Mouse (Mus musculus): ENCODE results near the gene Gm17387.

Gene Gm17387

GRCm38 (mm10) chr7:141028831-141029230 is at the start of gene Gm17387:
Gene Gm17387, plus strand, starts transcription at chr7:141029131.
- DNase-seq (ENCODE audit: low read depth in 2 of 2, low spot score in 2 of 2), result no peak

- DNase-seq (ENCODE audit: low read depth in 2 of 2, low spot score in 2 of 2), result no peak
Observed at GRCm38 (mm10) chr7:140981704-140982103, 47.2 kb upstream of the Gm17387 start.

GRCm38 (mm10) chr7:140982971-140983370 is 46.0 kb upstream of the Gm17387 start:
- DNase-seq (ENCODE audit: low read depth in 2 of 2, low spot score in 2 of 2), result no peak

GRCm38 (mm10) chr7:140987182-140988138 is 41.5 kb upstream of the Gm17387 start:
- DNase-seq (ENCODE audit: low read depth in 2 of 2, low spot score in 2 of 2), result no peak

GRCm38 (mm10) chr7:140989022-140989421 is 39.9 kb upstream of the Gm17387 start:
- no peak for DNase-seq (ENCODE audit: low read depth in 2 of 2, low spot score in 2 of 2)

GRCm38 (mm10) chr7:140990185-140990584 is 38.7 kb upstream of the Gm17387 start:
- DNase-seq (ENCODE audit: low read depth in 2 of 2, low spot score in 2 of 2), result no peak

GRCm38 (mm10) chr7:140990622-140991021 is 38.3 kb upstream of the Gm17387 start:
- DNase-seq (ENCODE audit: low read depth in 2 of 2, low spot score in 2 of 2), result no peak

DNA sequence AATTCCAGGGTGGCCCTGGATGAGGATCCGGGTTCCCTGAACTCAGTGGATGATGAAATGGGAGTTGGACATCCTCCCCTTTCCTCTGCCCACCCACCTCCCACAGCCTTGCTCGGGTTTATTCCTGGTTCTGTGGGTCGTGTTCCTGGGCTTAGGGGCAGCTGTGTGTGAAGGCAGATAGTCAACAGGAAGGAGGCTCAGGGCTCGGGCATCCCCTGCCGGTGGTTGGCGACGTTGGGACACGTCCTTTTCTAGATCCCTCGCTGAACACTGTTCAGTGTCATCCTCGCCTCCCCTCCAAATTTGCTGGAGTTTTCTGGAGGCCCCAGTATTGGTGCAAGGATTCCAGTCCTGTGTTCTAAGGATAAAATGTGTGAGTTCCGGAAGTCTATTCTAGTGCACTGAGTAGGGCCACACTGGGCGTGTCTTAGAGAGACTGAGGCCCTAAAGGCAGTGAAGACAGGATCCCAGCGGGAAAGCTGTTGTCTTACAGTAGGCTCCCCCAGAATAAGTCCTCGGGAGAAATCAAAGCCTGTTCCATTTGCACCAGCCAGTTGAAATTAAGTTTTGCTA is 37.7 kb upstream of the Gm17387 start:
- no peak for DNase-seq (ENCODE audit: low read depth in 2 of 2, low spot score in 2 of 2)

DNA sequence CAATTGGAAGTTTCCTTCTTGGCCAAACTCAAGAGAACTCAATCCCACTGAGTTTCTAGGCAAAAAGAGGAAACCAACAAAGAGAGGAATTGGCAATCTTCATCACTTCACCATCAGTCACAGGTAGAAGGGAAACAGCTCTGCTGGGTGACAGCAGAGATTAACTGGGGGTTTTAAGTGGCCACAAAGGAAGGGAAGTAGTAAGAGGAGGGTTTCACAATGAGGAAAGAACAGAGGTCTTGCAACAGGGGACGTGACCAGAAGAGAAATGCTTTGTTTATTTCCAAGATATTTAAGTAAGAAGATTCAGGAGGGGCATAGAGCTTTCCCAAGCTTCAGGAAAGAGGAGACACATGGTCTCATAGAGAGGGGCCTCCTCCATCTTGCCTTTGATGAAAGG is 31.1 kb upstream of the Gm17387 start:
- no peak for DNase-seq (ENCODE audit: low read depth in 2 of 2, low spot score in 2 of 2)

GRCm38 (mm10) chr7:140998853-140999700 is 29.9 kb upstream of the Gm17387 start:
- DNase-seq (ENCODE audit: low read depth in 2 of 2, low spot score in 2 of 2), result no peak

DNA sequence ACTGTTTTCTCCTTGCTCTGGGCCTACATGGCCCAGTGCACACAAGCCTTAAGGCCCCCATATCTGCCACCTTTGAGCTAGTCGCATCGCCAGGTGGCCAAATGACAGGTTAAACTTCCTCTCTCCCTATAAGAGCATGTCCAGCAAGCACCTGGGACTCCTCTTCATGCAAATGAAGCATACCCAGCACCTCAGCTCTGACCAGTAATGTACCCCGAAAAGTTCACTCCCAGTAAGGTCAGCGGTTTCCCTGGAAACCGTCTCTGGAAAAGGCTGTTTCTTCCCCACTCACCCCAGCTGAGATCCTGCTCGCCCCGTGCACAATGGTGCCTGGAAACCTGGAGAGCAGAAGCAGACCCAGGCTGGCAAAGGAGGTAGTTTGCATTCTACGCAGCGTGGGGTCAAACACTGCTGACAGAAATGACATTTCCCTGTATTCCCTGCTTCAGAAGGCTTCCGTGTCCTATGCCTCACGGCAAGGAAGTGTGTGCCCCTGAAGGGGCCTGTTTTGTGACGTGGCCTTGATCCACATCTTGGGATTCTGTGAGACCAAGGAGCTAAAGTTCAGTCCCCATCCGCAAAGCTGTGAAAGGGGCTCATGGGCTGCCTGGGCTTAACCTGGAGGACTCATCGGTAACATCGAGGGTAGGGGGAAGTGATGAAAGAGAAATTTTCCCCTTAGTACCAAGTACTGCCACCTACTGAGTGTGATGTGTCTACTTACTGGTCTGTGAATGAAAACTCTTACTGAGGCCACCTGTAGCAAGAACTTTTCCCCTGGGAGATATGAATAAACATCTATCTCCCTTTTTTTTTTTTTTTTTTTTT is 27.8 kb upstream of the Gm17387 start:
- DNase-seq (ENCODE audit: low read depth in 2 of 2, low spot score in 2 of 2), result no peak

DNA sequence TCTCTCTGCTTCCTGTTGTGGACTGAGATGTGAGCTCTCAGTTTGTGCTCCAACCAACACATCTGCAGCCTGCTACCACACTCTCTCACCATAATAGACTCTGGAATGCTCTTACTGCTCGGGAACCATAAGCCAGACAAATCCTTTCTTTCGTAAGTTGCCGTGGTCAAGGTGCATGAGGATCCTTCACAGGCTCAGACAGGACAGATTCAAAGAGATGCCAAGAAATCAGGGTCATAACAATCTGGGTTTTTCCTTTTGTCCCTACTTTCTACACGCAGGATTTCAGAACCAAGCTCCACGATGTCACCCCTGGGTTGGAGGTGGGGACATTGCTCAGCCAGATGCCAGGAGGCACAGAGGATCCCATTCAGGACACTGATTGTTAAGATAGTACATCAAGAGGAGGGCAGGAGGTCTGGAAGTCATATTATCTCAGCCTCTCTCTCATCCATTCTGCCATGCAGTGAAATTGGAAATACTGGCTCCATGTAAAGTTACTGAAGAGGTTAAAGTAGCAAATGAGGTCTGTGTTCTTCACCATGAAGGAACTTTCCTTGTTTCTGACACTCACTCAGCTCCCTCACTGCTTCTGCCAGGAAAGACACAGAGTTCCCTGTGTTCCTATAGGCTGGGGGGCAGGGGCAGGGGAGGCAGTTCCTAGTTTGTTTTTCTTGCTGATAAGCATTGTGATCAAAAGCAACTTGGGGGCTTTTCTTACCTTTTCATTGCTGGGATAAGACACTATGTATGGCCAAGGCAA is 25.5 kb upstream of the Gm17387 start:
- DNase-seq (ENCODE audit: low read depth in 2 of 2, low spot score in 2 of 2), result no peak

- no peak for DNase-seq (ENCODE audit: low read depth in 2 of 2, low spot score in 2 of 2)
Observed at GRCm38 (mm10) chr7:141006446-141006845, 22.5 kb upstream of the Gm17387 start.

DNA sequence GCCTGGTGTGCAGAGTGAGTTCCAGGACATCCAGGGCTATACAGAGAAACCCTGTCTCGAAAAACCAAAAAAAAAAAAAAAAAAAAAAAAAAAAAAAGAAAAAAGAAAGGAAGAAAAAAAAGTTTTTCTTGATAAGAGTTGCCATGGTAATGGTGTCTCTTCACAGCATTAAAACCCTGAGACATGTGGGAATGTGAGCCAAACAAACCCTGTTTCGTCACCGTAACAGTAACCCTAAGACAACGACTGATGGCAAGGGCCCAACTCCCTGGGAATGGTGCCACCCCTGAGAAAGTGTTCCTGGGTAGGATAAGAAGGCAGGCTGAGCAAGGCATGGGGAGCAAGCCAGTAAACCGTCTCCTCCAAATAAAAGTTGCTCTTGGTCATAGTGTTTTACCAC is 22.0 kb upstream of the Gm17387 start:
- DNase-seq (ENCODE audit: low read depth in 2 of 2, low spot score in 2 of 2), result no peak

DNA sequence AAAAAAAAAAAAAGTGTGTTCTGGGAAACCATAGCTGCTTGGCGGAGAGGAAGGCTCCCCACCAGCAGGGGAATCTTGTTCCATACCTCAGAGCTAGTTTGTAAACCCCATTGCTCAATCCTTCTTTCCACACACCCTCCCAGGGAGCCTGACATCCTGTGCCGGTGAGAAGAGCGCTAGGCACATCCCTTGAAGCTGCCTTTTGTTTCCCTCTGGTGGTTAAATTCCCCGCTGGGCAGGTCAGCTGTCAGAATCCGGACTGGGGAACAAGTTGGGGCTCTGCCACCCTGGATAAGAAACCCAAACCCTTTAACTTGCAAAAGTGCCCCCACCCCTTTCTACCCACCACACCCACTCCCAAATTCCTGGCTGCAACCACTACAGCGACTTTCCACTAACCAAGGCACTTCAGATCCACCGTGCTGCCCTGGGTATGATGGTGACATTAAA is 20.6 kb upstream of the Gm17387 start:
- no peak for DNase-seq (ENCODE audit: low read depth in 2 of 2, low spot score in 2 of 2)

DNA sequence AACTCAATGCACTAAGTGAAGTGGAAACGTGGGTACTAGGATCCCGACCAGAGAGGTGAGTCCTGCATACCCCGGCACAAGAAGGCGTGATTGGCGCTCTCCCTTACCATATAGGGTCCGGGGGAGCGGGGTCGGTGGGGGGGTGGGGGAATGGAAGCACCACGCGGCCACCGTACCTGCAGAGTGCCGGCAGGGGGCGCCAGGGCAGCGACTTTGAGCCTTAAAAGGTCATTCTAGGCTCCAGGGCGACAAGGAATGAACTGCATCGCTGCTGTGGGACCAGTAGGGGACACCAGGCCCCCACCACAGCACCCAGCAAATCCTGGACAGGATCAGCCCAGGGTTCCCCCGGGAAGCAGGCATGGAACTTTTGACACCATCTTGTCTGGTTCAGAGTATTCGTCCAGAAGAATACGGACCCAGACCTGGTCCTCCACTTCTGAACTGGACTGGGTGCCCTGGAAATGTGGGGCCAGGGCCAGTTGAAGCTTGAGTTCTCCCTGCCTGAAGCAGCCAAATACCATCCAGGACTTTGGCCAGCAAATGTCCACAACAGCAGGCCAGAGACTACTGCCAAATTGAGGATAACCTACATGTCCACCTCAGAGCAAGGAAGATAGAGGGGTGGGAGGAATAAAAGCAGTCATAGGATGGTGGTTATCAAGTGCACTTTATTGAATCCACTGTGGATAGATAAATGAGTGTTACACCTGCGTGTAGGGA is 19.8 kb upstream of the Gm17387 start:
- peak; percentile 66 to 73 for DNase-seq (ENCODE audit: low read depth in 2 of 2, low spot score in 2 of 2)

DNA sequence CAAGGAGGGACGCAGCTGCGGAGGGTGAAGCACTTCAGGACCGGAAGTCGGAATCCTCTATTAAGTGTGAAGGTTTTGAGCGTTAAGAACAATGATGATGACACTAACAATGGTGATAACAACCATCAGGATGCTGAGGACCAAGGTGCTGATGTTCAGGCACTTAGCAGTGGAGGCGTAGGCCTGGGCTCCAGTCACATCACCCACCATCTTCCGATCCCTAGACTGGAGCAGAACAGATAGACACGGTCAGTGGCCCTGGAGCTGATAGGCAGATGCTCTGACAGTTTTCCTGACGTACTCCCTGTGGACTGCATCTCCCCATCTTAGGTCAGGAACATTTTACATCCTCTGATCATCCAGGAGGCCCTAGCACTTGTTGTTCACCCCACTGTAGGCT is 19.3 kb upstream of the Gm17387 start:
- DNase-seq (ENCODE audit: low read depth in 2 of 2, low spot score in 2 of 2), result no peak

DNA sequence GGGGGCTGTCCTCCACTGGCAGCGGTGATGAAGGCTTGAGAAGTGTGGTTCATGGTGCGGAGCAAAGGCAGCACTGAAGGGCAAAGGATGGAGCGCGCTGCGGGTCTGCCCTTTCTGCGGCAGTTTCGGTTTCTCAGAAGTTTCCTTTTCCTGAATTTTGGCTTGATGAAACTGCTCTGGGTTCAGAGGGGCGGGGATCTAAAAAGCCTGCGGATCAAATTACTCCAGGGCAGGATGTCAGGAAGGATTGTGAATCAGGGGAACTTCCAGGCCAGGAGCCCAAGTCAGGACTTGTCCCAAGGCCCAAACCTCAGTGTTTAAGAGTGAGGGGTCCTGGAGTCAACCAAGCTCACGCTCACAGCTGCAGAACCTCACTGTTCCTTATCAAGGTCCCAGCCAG is 18.3 kb upstream of the Gm17387 start, which contains the start of gene Ifitm3:
Gene Ifitm3, minus strand, starts transcription at position 178 of the 400 bp plus-strand sequence.
- no peak for DNase-seq (ENCODE audit: low read depth in 2 of 2, low spot score in 2 of 2)

DNA sequence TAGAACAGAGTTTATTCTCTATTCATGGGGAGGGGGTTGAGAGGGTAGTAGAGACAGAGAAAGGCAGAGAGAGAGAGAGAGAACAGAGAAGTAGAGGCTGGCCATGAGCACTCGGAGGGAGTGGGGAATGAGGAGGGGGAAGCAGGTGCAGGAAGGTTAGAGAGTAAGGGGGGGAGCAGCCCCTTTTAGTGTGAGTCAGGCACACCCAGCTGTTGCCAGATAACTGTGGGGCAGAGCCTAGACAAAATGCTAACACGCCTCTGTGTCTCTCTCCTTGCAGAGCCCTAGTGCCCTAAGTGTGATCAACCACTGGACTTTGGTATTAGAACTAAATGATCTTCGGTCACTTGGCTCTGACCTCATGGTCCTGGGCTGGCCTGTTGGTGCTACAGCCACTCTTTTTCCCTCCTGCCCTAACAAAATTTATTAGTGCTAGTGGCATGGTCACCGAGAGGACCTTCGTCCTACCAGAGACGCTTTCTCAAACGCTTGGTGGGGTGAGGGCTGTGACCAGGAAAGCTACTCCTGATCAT is 17.6 kb upstream of the Gm17387 start:
- no peak for DNase-seq (ENCODE audit: low read depth in 2 of 2, low spot score in 2 of 2)
